Mouse (Mus musculus) liver, adult 2 months (tissue): Measurements from ENCODE around the gene Ndufb2. TPM values are rescaled to one million over a fixed set of nuclear protein-coding genes. Genes with fewer than 3 reads are reported as not detected.

Experiments
- DNase-seq: peaks from one replicate; pipeline ENCODE4 v3.0.0-alpha.2; 2011; ENCODE audit warnings: low read depth, low spot score; ENCODE audit errors: extremely low read depth
- H3K27ac ChIP-seq: fragments of 200-500 bp; replicated peaks from 2 replicates; pipeline ENCODE4 v1.5.1; 2012; ENCODE audit warnings: low read depth, mild to moderate bottlenecking, control low read depth, inconsistent platforms, low read length; ENCODE audit not compliant: insufficient read depth
- H3K27me3 ChIP-seq: fragments of 200-500 bp; 2 replicates; pipeline ENCODE4 v1.6.1; 2012; ENCODE audit warnings: mild to moderate bottlenecking, moderate library complexity, low read length, inconsistent platforms; ENCODE audit not compliant: control insufficient read depth, insufficient read depth
- H3K36me3 ChIP-seq: fragments of 200-500 bp; 2 replicates; pipeline ENCODE4 v1.6.1; 2012; ENCODE audit warnings: low read length, inconsistent platforms; ENCODE audit not compliant: control insufficient read depth, insufficient read depth
- H3K4me1 ChIP-seq: fragments of 200-500 bp; 2 replicates; pipeline ENCODE4 v1.6.1; 2011; ENCODE audit warnings: low read length; ENCODE audit not compliant: control insufficient read depth, insufficient read depth
- H3K4me3 ChIP-seq: fragments of 200-500 bp; 2 replicates; pipeline ENCODE4 v1.5.1; 2011; ENCODE audit warnings: low read depth, mild to moderate bottlenecking, control low read depth, low read length, moderate library complexity; ENCODE audit not compliant: insufficient read depth
- H3K79me2 ChIP-seq: fragments of 200-500 bp; 2 replicates; pipeline ENCODE4 v1.6.1; 2012; ENCODE audit warnings: inconsistent platforms, mild to moderate bottlenecking, low read length, moderate library complexity; ENCODE audit not compliant: control insufficient read depth, insufficient read depth
- H3K9ac ChIP-seq: fragments of 200-500 bp; 2 replicates; pipeline ENCODE4 v1.6.1; 2012; ENCODE audit warnings: low read depth, mild to moderate bottlenecking, control low read depth, inconsistent platforms, low read length
- CTCF ChIP-seq: fragments of 200-500 bp; IDR thresholded peaks from 2 replicates; pipeline ENCODE4 v1.5.1; 2011; ENCODE audit warnings: low read depth, low read length, control low read depth
- POLR2A ChIP-seq: fragments of 200-500 bp; IDR thresholded peaks from 2 replicates; pipeline ENCODE4 v1.6.1; 2011; ENCODE audit warnings: low read length, control low read depth; ENCODE audit not compliant: insufficient read depth; ENCODE audit errors: extremely low read depth
- WGBS: fragments of 180-500 bp; shearing (Covaris S2); methylation state at CpG from one replicate; pipeline ENCODE4 v1.1.7; 2018; 5-methylcytosine and 5-hydroxymethylcytosine counted together
- polyA plus RNA-seq: library from polyadenylated mRNA; depleted of rRNA; stranded (reverse); fragments of >200 nt; gene quantifications from 2 replicates; pipeline ENCODE4 v1.2.3, GENCODE M21; 2012; rRNA removed
- total RNA-seq: library from RNA; depleted of rRNA; stranded (reverse); fragments of >200 nt; gene quantifications from 2 replicates; pipeline ENCODE4 v1.2.3, GENCODE M21; 2014; rRNA removed

Ndufb2 gene
- total RNA-seq: 224 and 235 TPM in 2 replicates
- polyA plus RNA-seq: 352 and 465 TPM in 2 replicates

DNA sequence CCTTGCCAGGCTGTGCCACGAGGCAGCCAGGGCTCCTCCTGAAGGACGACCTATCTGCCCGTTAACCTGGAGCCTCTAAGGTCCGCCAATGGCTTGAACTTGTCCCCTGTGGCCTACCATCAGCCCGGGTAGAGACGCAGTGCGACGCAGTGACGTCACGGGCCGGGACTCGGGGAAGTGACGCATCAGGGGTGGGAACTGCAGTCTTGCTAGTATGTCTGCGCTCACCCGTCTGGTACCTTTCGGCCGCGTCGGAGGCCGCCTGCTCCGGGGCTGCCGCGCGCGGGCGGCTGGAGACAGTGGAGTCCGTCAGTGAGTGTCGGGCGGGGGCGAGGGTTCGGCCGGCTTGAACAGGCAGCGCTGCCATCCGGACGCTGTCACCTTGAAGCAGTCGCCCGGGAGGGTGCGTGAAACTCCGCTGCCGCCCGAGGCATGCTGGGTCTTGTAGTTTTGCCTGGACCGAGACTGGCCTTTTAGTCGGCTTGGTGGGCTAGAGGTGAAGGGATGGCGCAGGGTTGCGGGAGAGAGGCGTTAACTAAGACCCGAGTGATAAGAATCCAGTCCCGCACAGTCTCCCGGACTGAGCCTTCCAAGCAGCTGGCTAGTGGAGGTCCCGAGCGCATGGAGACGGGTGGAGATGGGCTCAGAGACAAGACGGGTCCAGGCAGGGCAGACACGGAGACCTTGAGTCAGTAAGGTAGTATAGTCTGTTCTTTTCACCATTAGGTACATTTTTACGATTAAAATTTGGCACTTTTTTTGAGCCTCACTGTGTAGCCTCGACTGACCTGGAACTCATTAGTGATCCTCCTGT, at the start of gene Ndufb2:
Gene Ndufb2, plus strand, starts transcription at position 174 of the 814 bp plus-strand sequence.
- no peaks in the 10 kb centered on the region for H3K27me3 ChIP-seq
- DNase-seq: peak; percentile 97
- H3K4me3 ChIP-seq: peak within 1 kb of the TSS; percentile 76
- peak within 1 kb of the TSS; percentile 91 for H3K9ac ChIP-seq
- peaks cover 7% of the 10 kb centered on the region for H3K4me1 ChIP-seq
- H3K36me3 ChIP-seq: peaks cover 9% of the 10 kb centered on the region; the same call in 1 of the 2 replicates
- peak within 1 kb of the TSS; percentile 90 for H3K27ac ChIP-seq
- H3K79me2 ChIP-seq: peaks cover 10% of the 10 kb centered on the region; the same call in 1 of the 2 replicates
- no peak for TF ChIP-seq CTCF
- peak; percentile 46; the same call in 1 of the 2 replicates for TF ChIP-seq POLR2A
- under 1% methylated on average over 56 of the region's 56 CpGs for WGBS

DNA sequence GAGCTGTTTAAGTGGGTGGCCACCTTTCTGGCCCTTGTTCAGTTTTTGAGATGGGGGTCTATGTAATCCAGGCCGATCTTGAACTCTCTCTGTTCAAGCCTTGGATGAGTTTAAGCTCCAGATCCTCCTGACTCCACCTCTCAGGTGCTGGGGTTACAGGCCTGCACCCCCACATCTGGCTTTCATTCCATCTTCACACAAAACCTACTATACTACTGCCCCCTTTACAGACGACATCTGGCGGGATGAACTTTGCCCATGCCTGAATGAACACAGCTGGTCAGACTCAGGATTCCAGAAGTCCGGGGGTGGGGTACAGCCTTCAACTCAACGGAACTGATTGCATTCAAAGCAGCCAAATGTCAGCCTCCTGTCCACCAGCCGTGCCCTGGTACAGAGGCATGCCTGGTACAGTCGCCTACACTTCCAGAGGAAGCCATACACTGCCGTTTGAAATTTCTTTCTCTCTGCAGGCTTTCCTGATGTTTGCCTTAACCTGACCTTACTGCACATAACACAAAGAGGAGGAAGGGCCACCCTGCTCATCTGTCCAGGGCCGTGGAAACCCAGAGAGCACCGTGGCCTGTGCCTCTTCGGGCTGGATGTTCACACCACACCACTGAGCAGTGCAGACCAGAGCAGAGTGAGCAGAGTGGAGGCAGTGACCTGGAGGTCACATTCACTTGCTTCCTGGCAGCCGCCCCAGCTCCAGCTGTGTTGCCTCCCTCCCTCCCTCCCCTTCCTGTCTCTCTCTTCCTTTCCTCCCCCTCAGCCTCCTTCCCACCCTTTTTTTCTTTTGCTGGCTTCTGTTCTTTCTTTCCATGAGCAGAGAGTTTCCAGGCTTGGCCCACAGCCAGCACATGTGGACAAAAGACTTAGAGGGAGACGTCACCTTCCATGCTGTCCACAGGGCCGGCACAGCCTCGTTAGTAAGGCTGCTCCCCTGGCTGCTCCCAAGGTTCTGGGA, 49.5 kb upstream of the Ndufb2 start:
- peak; percentile 58 for DNase-seq
- peaks cover 7% of the 10 kb centered on the region; the same call in 1 of the 2 replicates for H3K4me1 ChIP-seq
- TF ChIP-seq CTCF: no peak
- no peaks in the 10 kb centered on the region for H3K36me3 ChIP-seq
- H3K27ac ChIP-seq: 0 out of 2 replicates have a peak overlapping the region, but pooled peaks have one; percentile 3
- H3K4me3 ChIP-seq: no peak overlapping the region
- no peak overlapping the region for H3K9ac ChIP-seq
- no peaks in the 10 kb centered on the region for H3K27me3 ChIP-seq
- WGBS: 22% methylated on average over 14 of the region's 15 CpGs
- no peaks in the 10 kb centered on the region for H3K79me2 ChIP-seq

DNA sequence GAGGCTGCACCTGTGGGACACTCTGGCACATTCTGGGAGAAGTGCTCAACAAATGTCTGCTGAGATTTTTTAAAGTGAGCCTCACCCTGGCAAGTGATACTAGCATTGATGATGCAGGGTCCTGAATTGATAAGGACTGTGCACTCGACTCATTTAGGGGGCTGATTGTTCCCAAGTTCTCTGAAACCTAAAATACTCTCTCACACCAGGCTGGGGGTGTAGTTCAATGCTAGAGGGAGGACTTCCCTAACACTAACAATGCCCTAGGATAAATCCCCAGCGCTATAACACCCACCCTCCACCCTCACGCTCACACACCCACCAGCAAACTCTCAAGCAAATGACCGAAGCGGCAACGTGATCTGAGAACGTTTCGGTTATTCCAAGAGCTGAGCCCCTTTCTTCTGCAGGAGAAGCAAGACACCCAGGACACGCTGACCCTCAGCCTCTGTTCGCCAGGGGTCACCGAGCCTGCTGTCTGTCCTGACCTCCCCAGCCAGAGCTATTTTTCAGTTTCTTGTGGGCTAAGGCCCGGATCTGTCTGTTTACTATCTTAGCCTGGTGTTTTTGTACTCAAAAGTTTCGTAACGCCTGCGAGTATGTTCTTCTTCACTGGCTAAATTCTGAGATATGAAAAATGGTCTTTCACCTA, 48.5 kb upstream of the Ndufb2 start:
- Histone ChIP-seq H3K9ac (no peak overlapping the region), H3K4me3 (no peak overlapping the region), H3K79me2 (no peaks in the 10 kb centered on the region), H3K27ac (0 out of 2 replicates have a peak overlapping the region, but pooled peaks have one; percentile 0), H3K27me3 (no peaks in the 10 kb centered on the region), H3K36me3 (no peaks in the 10 kb centered on the region), H3K4me1 (peaks cover 7% of the 10 kb centered on the region; the same call in 1 of the 2 replicates)
- no peak for DNase-seq
- TF ChIP-seq CTCF (no peak), POLR2A (no peak)
- WGBS: 71% methylated on average over 15 of the region's 15 CpGs

DNA sequence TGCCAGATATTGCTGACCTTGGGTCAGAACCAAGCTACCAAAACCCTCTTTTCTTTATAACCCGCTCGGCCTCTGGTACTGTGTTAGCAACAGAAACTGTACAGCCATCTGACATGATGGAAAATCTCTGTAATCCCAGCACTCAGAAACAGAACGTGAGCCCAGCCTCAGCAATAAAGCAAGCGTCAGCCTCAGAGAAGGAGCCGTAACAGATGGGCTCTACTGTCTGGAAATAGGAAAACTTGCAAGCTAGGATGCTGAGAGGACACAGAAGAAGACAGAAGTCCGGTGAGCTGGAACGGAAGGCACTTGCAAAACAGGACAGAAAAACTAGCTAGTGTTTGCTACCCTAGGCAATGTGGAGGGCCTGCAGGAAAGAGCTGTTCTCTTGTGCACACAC, 46.9 kb upstream of the Ndufb2 start:
- no peaks in the 10 kb centered on the region for H3K79me2 ChIP-seq
- H3K27ac ChIP-seq: no peak overlapping the region; the same call in 1 of the 2 replicates
- peaks cover 7% of the 10 kb centered on the region; the same call in 1 of the 2 replicates for H3K4me1 ChIP-seq
- H3K9ac ChIP-seq: no peak overlapping the region
- no peak overlapping the region for H3K4me3 ChIP-seq
- WGBS: 90% methylated on average over 7 of the region's 7 CpGs
- DNase-seq: no peak
- TF ChIP-seq POLR2A (no peak), CTCF (no peak)
- H3K27me3 ChIP-seq: no peaks in the 10 kb centered on the region
- H3K36me3 ChIP-seq: no peaks in the 10 kb centered on the region

DNA sequence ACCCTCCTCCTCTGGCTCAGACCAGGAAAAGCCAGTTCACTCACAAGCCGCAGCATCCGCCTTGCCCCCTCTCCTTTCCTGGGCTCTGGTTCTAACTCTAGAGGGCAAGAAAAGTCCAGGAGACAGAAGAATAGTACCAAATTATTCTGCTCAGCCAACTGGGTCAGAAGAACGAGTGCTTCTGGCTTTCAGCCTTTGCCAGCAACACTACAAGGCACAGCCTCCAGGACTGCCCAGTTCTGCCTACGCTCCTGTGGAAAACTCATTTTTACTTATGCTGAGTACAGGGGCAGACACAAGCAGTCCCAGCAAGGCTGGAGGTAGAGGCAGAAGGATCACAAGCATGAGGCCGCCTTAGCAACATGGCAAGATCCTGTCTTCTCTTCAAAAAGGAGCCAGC, 44.3 kb upstream of the Ndufb2 start:
- Histone ChIP-seq H3K4me1 (peaks cover under 1% of the 10 kb centered on the region; the same call in 1 of the 2 replicates), H3K27ac (no peak overlapping the region), H3K27me3 (no peaks in the 10 kb centered on the region), H3K36me3 (no peaks in the 10 kb centered on the region), H3K4me3 (no peak overlapping the region), H3K9ac (no peak overlapping the region), H3K79me2 (no peaks in the 10 kb centered on the region)
- 68% methylated on average over 5 of the region's 5 CpGs for WGBS
- no peak for DNase-seq
- TF ChIP-seq CTCF (no peak), POLR2A (no peak)
